Mouse (Mus musculus) right cerebral cortex, postnatal 25 days (tissue): ENCODE data around the gene Adtrp.
A peak's percentile ranks its signal among the peaks of the same experiment; 100 is the strongest.

Source experiments
- DNase-seq: peaks from one replicate; pipeline ENCODE4 v3.0.0; 2022

Adtrp gene

GRCm38 (mm10) chr13:41827581-41827980 lies 19.9 kb downstream of the Adtrp start:
- DNase-seq: peak; percentile 39

- DNase-seq: no peak
Measured at GRCm38 (mm10) chr13:41825379-41825966, 22.0 kb downstream of the Adtrp start.

- DNase-seq: peak; percentile 42
Measured at GRCm38 (mm10) chr13:41823077-41823476, 24.4 kb downstream of the Adtrp start.

- DNase-seq: peak; percentile 82
Measured at GRCm38 (mm10) chr13:41822617-41823016, 24.9 kb downstream of the Adtrp start.

- DNase-seq: no peak
Measured at GRCm38 (mm10) chr13:41822091-41822490, 25.4 kb downstream of the Adtrp start.

GRCm38 (mm10) chr13:41820947-41821346 lies 26.5 kb downstream of the Adtrp start:
- no peak for DNase-seq

- DNase-seq: no peak
Measured at GRCm38 (mm10) chr13:41819918-41820317, 27.6 kb downstream of the Adtrp start.

- no peak for DNase-seq
Measured at GRCm38 (mm10) chr13:41819484-41819883, 28.0 kb downstream of the Adtrp start.

GRCm38 (mm10) chr13:41817583-41817982 lies 29.9 kb downstream of the Adtrp start:
- no peak for DNase-seq

- no peak for DNase-seq
Measured at GRCm38 (mm10) chr13:41816643-41817042, 30.8 kb downstream of the Adtrp start.

- no peak for DNase-seq
Measured at GRCm38 (mm10) chr13:41810776-41811175, 36.7 kb downstream of the Adtrp start.

- no peak for DNase-seq
Measured at GRCm38 (mm10) chr13:41807815-41808214, 39.7 kb downstream of the Adtrp start.

- no peak for DNase-seq
Measured at GRCm38 (mm10) chr13:41807300-41807699, 40.2 kb downstream of the Adtrp start.

- DNase-seq: no peak
Measured at GRCm38 (mm10) chr13:41805138-41805820, 42.2 kb downstream of the Adtrp start.

- DNase-seq: no peak
Measured at GRCm38 (mm10) chr13:41803656-41804265, 43.7 kb downstream of the Adtrp start.

- peak; percentile 85 for DNase-seq
Measured at GRCm38 (mm10) chr13:41801177-41801636, 46.3 kb downstream of the Adtrp start.

GRCm38 (mm10) chr13:41792849-41793248 lies 54.6 kb downstream of the Adtrp start:
- no peak for DNase-seq

GRCm38 (mm10) chr13:41787863-41788536 lies 59.5 kb downstream of the Adtrp start:
- DNase-seq: no peak

GRCm38 (mm10) chr13:41786640-41787039 lies 60.8 kb downstream of the Adtrp start:
- no peak for DNase-seq

GRCm38 (mm10) chr13:41784889-41785701 lies 62.4 kb downstream of the Adtrp start:
- no peak for DNase-seq

GRCm38 (mm10) chr13:41780296-41780695 lies 67.2 kb downstream of the Adtrp start:
- DNase-seq: no peak

GRCm38 (mm10) chr13:41779603-41780180 lies 67.8 kb downstream of the Adtrp start:
- no peak for DNase-seq
